Mouse (Mus musculus): ENCODE data around the gene Creg2. TPM values are rescaled to one million over a fixed set of nuclear protein-coding genes. Genes with fewer than 3 reads are reported as not detected.

The Creg2 gene
- polyA plus RNA-seq, 1 experiment from 2014 or later, result 0.65 TPM

DNA sequence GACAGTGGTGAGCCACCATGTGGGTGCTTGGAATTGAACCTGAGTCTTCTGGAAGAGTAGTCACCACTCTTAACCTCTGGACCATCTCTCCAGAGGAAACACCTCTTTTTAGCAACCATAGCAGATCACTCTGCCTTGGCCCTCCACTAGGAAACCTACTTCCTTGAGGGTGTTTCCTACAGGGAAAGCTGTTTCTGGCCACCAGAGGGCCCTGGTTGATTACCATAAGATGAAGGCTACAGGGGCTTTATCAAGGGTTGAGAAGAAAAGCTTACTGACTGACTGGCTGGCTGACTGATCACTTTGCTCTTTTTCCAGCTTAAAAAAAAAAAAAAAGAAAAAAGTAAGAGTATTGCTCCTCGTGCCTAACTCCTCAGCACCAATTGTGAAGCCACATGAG is 34.6 kb upstream of the Creg2 start:
- peak; percentile 90 for DNase-seq (ENCODE audit: low spot score)
- no peaks in the 10 kb centered on the region for H3K36me3 ChIP-seq (ENCODE audit: control insufficient read depth, insufficient read depth, low read length)
- WGBS, result 0% methylated on average over 1 of the region's 1 CpGs

DNA sequence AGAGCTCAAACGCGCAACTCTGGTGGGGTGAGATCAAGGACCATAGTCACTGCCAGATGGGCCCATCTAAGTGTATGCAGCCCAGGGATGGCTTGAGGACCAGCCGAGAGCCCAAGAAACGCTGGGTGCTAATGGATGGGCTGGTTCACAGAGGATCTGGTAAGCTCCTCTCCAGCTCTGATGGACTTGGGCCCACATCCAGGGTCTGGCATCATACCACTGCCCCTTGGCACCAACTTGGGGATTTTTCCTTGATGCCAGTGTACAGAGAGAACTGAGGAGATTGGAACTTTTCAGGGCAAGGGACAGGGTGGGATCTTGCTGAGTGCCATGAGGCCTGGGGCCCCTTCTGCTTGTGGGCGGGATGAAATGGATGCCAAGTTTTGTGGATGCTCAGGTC is 30.4 kb upstream of the Creg2 start:
- ATAC-seq (no peak), DNase-seq (ENCODE audit: low spot score) (no peak)
- Histone ChIP-seq H3K27me3 (replicated peaks; ENCODE audit: control insufficient read depth, insufficient read depth, low read length) (no peaks in the 10 kb centered on the region), H3K27ac (ENCODE audit: low read depth, low read length) (no peak overlapping the region), H3K9me3 (replicated peaks; ENCODE audit: control insufficient read depth, low read length) (no peaks in the 10 kb centered on the region), H3K4me2 (ENCODE audit: low read length) (no peak overlapping the region), H3K4me1 (ENCODE audit: control insufficient read depth, insufficient read depth, low read length) (no peaks in the 10 kb centered on the region), H3K36me3 (ENCODE audit: control insufficient read depth, insufficient read depth, low read length) (no peaks in the 10 kb centered on the region), H3K4me3 (ENCODE audit: low read depth, low read length) (no peak overlapping the region), H3K9ac (ENCODE audit: low read length) (no peak overlapping the region)
- WGBS, result 90% methylated on average over 5 of the region's 5 CpGs

More for the DNA sequence above, 34.6 kb upstream of the Creg2 start:
- Histone ChIP-seq H3K27ac (ENCODE audit: low read depth, low read length) (no peak overlapping the region), H3K27me3 (replicated peaks; ENCODE audit: control insufficient read depth, insufficient read depth, low read length) (no peaks in the 10 kb centered on the region), H3K4me1 (ENCODE audit: control insufficient read depth, insufficient read depth, low read length) (no peaks in the 10 kb centered on the region), H3K4me2 (ENCODE audit: low read length) (no peak overlapping the region), H3K9ac (ENCODE audit: low read length) (no peak overlapping the region), H3K9me3 (replicated peaks; ENCODE audit: control insufficient read depth, low read length) (no peaks in the 10 kb centered on the region), H3K4me3 (ENCODE audit: low read depth, low read length) (no peak overlapping the region)
- peak; percentile 83 for ATAC-seq

DNA sequence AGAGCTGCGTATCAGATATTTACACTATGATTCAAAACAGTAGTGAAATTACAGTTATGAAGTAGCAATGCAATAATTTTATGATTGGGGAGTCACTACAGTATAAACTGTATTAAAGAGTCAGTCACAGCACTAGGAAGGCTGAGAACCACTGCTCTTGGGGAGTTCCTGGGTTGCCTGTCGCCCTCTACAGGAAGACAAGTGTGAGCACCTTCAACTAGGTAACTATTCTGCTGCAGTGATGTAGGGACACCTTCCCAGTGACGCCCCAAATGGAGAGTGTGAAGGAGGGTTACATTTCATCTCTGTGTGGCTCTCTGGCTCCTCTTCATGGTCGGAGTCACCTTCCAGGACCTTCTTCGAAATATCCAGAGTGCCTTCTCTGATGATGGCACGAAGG is 29.3 kb upstream of the Creg2 start:
- WGBS, result 64% methylated on average over 6 of the region's 6 CpGs
- no peak for ATAC-seq

DNA sequence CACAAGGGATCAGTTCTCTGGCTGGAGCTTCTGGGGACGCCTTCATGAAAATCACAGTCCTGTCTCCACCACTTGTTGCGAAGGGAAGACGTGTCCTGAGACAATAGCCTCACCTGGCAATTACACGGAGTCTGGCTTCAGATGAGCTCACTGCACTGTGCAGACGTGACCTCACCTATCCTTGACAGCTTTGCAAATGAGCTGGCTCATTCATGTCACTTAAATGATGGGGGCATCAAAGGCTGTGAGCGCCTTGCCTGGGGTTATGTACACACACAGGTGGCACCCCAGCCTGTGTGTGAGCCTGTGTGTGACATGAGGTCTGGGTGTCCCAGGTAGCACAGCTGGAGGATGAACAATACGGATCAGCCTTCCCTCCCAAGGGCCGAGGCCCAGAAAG is 27.6 kb upstream of the Creg2 start:
- no peak overlapping the region for H3K4me2 ChIP-seq (ENCODE audit: low read length)
- H3K9me3 ChIP-seq (replicated peaks; ENCODE audit: control insufficient read depth, low read length), result no peaks in the 10 kb centered on the region
- H3K4me1 ChIP-seq (ENCODE audit: control insufficient read depth, insufficient read depth, low read length), result no peaks in the 10 kb centered on the region
- no peak for DNase-seq (ENCODE audit: low spot score)
- 68% methylated on average over 8 of the region's 8 CpGs for WGBS
- H3K4me3 ChIP-seq (ENCODE audit: low read depth, low read length), result no peak overlapping the region
- H3K36me3 ChIP-seq (ENCODE audit: control insufficient read depth, insufficient read depth, low read length), result no peaks in the 10 kb centered on the region
- no peaks in the 10 kb centered on the region for H3K27me3 ChIP-seq (replicated peaks; ENCODE audit: control insufficient read depth, insufficient read depth, low read length)
- H3K27ac ChIP-seq (ENCODE audit: low read depth, low read length), result no peak overlapping the region
- H3K9ac ChIP-seq (ENCODE audit: low read length), result no peak overlapping the region
- no peak for ATAC-seq

More for the DNA sequence above, 29.3 kb upstream of the Creg2 start:
- DNase-seq (ENCODE audit: low spot score), result no peak
- H3K27me3 ChIP-seq (replicated peaks; ENCODE audit: control insufficient read depth, insufficient read depth, low read length), result no peaks in the 10 kb centered on the region
- H3K9ac ChIP-seq (ENCODE audit: low read length), result no peak overlapping the region
- H3K4me2 ChIP-seq (ENCODE audit: low read length), result no peak overlapping the region
- no peaks in the 10 kb centered on the region for H3K36me3 ChIP-seq (ENCODE audit: control insufficient read depth, insufficient read depth, low read length)
- no peaks in the 10 kb centered on the region for H3K9me3 ChIP-seq (replicated peaks; ENCODE audit: control insufficient read depth, low read length)
- H3K4me1 ChIP-seq (ENCODE audit: control insufficient read depth, insufficient read depth, low read length), result no peaks in the 10 kb centered on the region
- no peak overlapping the region for H3K4me3 ChIP-seq (ENCODE audit: low read depth, low read length)
- H3K27ac ChIP-seq (ENCODE audit: low read depth, low read length), result no peak overlapping the region

DNA sequence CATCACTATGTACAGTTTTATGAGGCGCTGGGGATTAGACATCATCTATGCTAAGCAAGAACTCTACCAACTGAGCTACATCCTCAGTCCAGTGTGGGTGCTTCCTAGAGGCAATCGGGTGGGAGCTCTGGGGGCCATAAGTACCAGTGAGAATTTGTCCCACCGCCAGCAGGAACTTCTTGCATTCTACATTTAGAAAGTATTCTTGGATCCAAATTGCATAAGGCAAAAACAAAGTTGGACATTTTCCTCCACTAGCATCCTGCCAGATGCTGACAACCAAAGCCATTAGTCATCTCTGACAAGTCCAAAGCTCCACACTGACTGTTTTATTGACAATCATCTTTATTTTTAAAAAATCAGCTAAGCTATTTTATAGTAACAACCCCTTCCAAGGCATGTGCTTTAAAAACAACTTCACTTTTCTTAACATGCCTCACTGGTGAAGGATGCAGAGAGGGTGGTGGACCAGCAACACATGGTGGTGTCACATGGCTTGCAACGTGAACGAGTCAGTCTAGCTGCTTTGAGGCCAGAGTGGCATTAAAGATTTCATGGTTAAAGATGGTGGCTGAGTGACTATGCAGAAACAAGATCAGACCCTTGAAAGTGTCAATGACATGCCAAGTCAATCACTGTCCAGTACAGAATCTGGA is 25.1 kb upstream of the Creg2 start:
- no peak overlapping the region for H3K9ac ChIP-seq (ENCODE audit: low read length)
- H3K27me3 ChIP-seq (replicated peaks; ENCODE audit: control insufficient read depth, insufficient read depth, low read length), result no peaks in the 10 kb centered on the region
- ATAC-seq (no peak), DNase-seq (ENCODE audit: low spot score) (no peak)
- no peak overlapping the region for H3K4me2 ChIP-seq (ENCODE audit: low read length)
- H3K9me3 ChIP-seq (replicated peaks; ENCODE audit: control insufficient read depth, low read length), result no peaks in the 10 kb centered on the region
- H3K27ac ChIP-seq (ENCODE audit: low read depth, low read length), result no peak overlapping the region
- H3K4me3 ChIP-seq (ENCODE audit: low read depth, low read length), result no peak overlapping the region
- no peaks in the 10 kb centered on the region for H3K4me1 ChIP-seq (ENCODE audit: control insufficient read depth, insufficient read depth, low read length)
- 91% methylated on average over 5 of the region's 5 CpGs for WGBS
- no peaks in the 10 kb centered on the region for H3K36me3 ChIP-seq (ENCODE audit: control insufficient read depth, insufficient read depth, low read length)

DNA sequence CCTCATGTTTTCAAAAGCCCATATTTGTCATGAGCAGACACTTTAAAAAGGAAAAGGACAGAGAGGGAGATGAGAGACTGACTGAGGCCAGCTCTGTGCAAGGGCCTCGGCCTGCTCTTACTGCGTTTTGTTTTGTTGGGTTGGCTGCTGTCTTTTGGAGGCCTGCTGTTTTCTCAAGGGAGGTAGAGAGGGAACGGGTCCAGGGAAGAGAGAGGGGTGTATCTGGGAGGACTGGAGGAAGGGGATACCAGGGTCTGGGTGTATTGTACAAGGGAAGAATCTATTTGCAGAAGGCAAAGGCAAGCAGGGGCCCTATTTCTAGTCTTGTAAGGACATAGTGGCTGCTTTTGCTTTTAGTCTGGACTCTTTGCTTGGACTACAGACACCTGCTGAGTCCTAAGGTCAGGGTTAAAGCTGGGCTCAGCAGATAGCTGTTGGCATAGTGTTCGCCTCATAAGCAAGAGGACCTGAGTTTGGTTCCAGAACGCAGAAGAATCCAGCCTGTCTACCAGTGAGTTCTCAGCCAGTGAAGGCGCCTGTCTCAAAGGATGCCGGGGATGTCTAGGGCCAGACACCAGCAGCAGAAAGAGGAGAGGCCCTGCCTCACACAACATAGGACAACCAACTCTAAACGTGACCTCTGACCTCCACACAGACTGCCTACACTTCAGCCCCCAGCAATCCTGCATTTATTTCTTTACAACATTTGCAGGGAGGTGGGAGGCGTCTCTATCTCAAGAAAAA is 21.3 kb upstream of the Creg2 start:
- 78% methylated on average over 9 of the region's 9 CpGs for WGBS
- no peak for DNase-seq (ENCODE audit: low spot score)
- no peak for ATAC-seq
- Histone ChIP-seq H3K4me1 (ENCODE audit: control insufficient read depth, insufficient read depth, low read length) (no peaks in the 10 kb centered on the region), H3K27me3 (replicated peaks; ENCODE audit: control insufficient read depth, insufficient read depth, low read length) (no peaks in the 10 kb centered on the region), H3K27ac (ENCODE audit: low read depth, low read length) (no peak overlapping the region), H3K9me3 (replicated peaks; ENCODE audit: control insufficient read depth, low read length) (no peaks in the 10 kb centered on the region), H3K9ac (ENCODE audit: low read length) (no peak overlapping the region), H3K4me2 (ENCODE audit: low read length) (no peak overlapping the region), H3K4me3 (ENCODE audit: low read depth, low read length) (no peak overlapping the region), H3K36me3 (ENCODE audit: control insufficient read depth, insufficient read depth, low read length) (no peaks in the 10 kb centered on the region)

DNA sequence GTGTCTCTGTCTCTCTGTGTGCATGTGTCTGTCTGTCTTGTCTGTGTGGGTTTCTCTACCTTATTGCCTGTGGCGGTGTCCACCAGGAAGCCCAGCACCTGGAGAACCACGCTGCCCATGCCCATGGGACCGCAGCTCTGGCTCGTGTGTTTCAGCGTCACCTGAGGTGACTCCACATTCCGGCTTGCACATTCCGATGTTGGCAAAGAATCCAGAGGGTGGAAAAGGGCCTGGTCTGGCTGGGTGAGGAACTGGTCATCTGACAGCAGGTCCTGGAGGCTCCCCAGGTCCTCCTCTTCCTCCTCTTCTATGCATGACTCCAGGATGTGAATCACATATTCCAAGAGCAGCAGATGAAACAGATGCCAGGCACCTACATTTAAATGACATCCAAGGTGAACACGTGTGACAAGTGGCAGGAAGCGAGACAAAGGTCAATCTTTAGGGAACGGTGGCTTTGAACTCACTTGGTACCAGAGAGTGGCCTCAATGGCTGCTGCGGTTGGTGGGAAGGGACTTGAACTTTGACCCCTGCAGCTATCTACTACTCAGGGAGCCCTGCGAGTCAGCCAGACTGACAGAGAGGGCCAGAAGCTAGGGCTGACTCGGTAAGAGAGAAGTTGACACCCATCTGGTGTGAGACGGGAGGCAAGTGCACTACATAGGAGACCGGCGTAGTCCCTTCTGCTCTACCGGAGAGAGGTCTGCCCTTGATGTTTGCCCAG is 19.1 kb upstream of the Creg2 start:
- Histone ChIP-seq H3K9me3 (replicated peaks; ENCODE audit: control insufficient read depth, low read length) (no peaks in the 10 kb centered on the region), H3K27me3 (replicated peaks; ENCODE audit: control insufficient read depth, insufficient read depth, low read length) (no peaks in the 10 kb centered on the region), H3K9ac (ENCODE audit: low read length) (no peak overlapping the region), H3K4me1 (ENCODE audit: control insufficient read depth, insufficient read depth, low read length) (no peaks in the 10 kb centered on the region), H3K4me2 (ENCODE audit: low read length) (no peak overlapping the region), H3K36me3 (ENCODE audit: control insufficient read depth, insufficient read depth, low read length) (no peaks in the 10 kb centered on the region), H3K27ac (ENCODE audit: low read depth, low read length) (no peak overlapping the region), H3K4me3 (ENCODE audit: low read depth, low read length) (no peak overlapping the region)
- 91% methylated on average over 17 of the region's 17 CpGs for WGBS
- no peak for DNase-seq (ENCODE audit: low spot score)
- no peak for ATAC-seq

DNA sequence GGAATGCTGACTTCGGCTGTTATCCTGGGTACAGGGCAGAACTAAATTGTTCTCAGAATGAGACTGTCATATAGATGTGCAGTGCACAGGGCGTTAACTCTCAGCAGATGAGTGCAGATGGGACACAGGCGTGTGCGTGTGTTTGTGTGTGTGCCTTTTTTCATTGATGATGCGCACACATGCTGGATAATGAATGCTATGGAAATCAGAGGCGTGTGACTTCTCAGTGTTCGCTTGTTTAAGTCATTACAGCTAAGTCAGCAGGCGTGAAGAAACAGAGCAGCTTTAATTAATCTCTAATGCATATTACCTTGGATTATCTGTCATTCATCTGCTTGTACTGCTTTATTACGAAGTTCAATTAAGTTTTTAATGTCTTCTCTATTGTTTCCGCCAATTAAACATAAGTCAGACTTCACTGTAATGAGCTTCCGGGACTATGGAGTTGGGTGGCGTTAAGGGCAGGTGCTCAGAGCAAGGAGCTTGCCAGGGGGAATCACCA is 15.5 kb upstream of the Creg2 start:
- no peak overlapping the region for H3K4me2 ChIP-seq (ENCODE audit: low read length)
- peak; percentile 33 for DNase-seq (ENCODE audit: low spot score)
- H3K4me3 ChIP-seq (ENCODE audit: low read depth, low read length), result no peak overlapping the region
- H3K9ac ChIP-seq (ENCODE audit: low read length), result no peak overlapping the region
- H3K4me1 ChIP-seq (ENCODE audit: control insufficient read depth, insufficient read depth, low read length), result no peaks in the 10 kb centered on the region
- no peaks in the 10 kb centered on the region for H3K36me3 ChIP-seq (ENCODE audit: control insufficient read depth, insufficient read depth, low read length)
- ATAC-seq, result no peak
- WGBS, result 42% methylated on average over 12 of the region's 12 CpGs
- no peaks in the 10 kb centered on the region for H3K27me3 ChIP-seq (replicated peaks; ENCODE audit: control insufficient read depth, insufficient read depth, low read length)
- H3K9me3 ChIP-seq (replicated peaks; ENCODE audit: control insufficient read depth, low read length), result no peaks in the 10 kb centered on the region
- H3K27ac ChIP-seq (ENCODE audit: low read depth, low read length), result no peak overlapping the region
